Mouse (Mus musculus) E14TG2a.4 (cell line): ENCODE results near the gene Mad1l1.

ENCODE experiments used
- H3K27me3 ChIP-seq: 2 replicates; pipeline ENCODE4 v1.6.1; 2014; ENCODE audit warnings: low read length, control low read depth; ENCODE audit not compliant: insufficient read depth
- H3K36me3 ChIP-seq: 2 replicates; pipeline ENCODE4 v1.6.1; 2014; ENCODE audit warnings: low read length, control low read depth; ENCODE audit not compliant: insufficient read depth
- H3K4me1 ChIP-seq: replicated peaks from 2 replicates; pipeline ENCODE4 v1.6.1; 2014; ENCODE audit warnings: low read depth, low read length, control low read depth
- H3K4me3 ChIP-seq: replicated peaks from 2 replicates; pipeline ENCODE4 v1.5.1; 2014; ENCODE audit warnings: mild to moderate bottlenecking, low read length
- H3K9me3 ChIP-seq: 2 replicates; pipeline ENCODE4 v1.6.1; 2014; ENCODE audit warnings: low read length, control low read depth
- CTCF ChIP-seq: conservative IDR thresholded peaks from 2 replicates; pipeline ENCODE4 v1.5.1; 2014; ENCODE audit warnings: low read length
- NANOG ChIP-seq: IDR thresholded peaks from 2 replicates; pipeline ENCODE4 v1.6.1; 2014; ENCODE audit warnings: borderline replicate concordance, low read length, mixed read lengths
- POU5F1 ChIP-seq: IDR thresholded peaks from 2 replicates; pipeline ENCODE4 v1.6.1; 2014; ENCODE audit warnings: low read length, borderline replicate concordance

The Mad1l1 gene

DNA sequence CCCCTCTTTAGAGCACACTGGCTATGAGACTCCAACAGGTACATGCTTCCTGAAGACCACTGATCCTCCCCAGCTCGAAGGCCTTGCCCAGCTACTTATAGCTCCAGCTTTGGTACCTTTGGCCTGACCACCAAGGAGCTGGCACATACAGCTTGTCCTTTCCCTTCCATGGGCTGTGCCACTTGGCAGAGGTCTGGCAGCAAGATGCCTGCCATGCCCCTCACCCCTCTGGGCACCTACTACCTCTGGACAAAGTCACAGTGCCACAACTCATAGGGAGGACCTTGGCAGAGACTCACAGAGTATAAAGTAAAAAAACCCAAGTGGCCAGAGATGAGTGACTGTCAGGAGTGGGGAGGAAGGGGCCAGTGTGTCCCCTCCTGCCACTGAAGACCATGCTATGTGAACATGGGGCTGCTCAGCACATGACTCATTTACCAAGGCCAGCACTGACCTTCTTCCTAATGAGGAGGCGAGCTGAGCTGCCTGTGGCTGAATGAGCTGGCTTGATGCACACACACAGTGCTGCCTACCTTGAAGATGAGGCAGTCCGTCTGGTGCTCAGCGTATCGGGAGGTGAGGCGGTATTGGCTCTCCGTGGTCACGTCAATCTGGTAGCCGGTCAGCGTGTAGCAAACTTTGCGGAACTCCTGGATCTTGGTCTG is 255.9 kb downstream of the Mad1l1 start:
- Histone ChIP-seq H3K27me3 (no peaks in the 10 kb centered on the region), H3K4me3 (no peak overlapping the region), H3K9me3 (no peaks in the 10 kb centered on the region), H3K36me3 (peaks cover 49% of the 10 kb centered on the region), H3K4me1 (peaks cover 43% of the 10 kb centered on the region)
- TF ChIP-seq POU5F1 (no peak), NANOG (no peak), CTCF (no peak)

DNA sequence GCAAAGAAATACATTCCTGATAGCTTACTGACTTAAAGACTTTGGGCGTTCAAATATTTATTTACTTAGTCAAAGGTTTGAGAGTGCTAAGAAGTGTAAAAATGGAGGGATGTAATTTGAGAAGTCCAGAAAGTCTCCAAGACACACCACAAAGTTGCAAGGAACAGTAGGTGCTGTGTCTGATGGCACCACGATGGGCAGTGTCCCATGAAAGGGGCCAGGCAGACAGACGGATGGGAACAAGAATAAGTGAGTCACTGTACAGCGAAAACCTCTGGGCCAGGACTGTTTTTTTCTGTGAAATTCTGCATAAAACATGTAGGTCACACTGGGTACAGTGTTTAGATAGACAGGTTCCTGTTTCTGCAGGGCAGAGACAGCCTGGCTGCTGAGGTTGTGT is 256.8 kb downstream of the Mad1l1 start:
- Histone ChIP-seq H3K36me3 (peaks cover 50% of the 10 kb centered on the region), H3K4me3 (no peak overlapping the region), H3K27me3 (no peaks in the 10 kb centered on the region), H3K4me1 (peaks cover 40% of the 10 kb centered on the region), H3K9me3 (no peaks in the 10 kb centered on the region)
- TF ChIP-seq NANOG (no peak), POU5F1 (no peak), CTCF (no peak)

DNA sequence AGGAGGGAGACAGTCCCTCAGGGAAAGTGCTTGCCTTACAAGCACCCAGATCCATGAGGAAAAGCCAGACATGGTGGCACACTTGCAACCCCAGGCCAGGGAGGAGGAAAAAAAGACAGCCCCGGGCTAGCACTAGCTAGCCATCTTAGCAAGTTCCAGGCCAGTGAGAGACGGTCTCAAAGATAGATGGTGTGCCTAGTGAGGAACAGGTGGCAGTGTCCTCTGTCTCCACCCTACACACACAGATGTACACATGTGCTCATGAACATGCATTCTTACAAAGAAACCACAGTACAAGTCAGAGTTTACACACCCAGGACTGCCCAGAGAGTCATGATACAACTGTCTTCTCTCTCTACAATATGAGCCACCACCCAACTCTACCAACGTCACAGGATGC is 258.5 kb downstream of the Mad1l1 start:
- Histone ChIP-seq H3K36me3 (peaks cover 45% of the 10 kb centered on the region), H3K4me1 (peaks cover 23% of the 10 kb centered on the region), H3K27me3 (no peaks in the 10 kb centered on the region), H3K4me3 (no peak overlapping the region), H3K9me3 (no peaks in the 10 kb centered on the region)
- TF ChIP-seq NANOG (no peak), POU5F1 (no peak), CTCF (no peak)

DNA sequence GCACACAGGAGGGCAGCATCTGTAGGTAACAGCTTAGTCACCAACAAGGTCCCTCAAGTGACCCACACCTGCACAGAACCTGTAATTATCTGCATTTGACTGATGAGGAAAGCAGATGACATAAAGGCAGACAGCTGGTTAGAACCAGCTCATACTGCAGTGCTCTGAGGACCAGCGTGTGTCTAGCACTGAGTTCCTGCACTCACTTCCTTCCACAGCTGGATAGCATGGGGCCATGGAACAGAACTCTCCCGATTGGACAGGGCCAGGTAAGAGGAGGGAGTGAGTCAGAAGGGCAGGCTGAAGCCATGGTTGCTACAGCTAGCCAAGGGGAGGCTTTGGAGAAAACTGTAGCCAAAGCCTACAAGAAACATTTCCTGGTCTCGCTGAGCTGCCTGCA is 259.0 kb downstream of the Mad1l1 start:
- TF ChIP-seq NANOG, result no peak
- no peak for TF ChIP-seq CTCF
- Histone ChIP-seq H3K4me1 (peaks cover 17% of the 10 kb centered on the region), H3K4me3 (no peak overlapping the region), H3K27me3 (no peaks in the 10 kb centered on the region), H3K9me3 (no peaks in the 10 kb centered on the region), H3K36me3 (peaks cover 45% of the 10 kb centered on the region)

DNA sequence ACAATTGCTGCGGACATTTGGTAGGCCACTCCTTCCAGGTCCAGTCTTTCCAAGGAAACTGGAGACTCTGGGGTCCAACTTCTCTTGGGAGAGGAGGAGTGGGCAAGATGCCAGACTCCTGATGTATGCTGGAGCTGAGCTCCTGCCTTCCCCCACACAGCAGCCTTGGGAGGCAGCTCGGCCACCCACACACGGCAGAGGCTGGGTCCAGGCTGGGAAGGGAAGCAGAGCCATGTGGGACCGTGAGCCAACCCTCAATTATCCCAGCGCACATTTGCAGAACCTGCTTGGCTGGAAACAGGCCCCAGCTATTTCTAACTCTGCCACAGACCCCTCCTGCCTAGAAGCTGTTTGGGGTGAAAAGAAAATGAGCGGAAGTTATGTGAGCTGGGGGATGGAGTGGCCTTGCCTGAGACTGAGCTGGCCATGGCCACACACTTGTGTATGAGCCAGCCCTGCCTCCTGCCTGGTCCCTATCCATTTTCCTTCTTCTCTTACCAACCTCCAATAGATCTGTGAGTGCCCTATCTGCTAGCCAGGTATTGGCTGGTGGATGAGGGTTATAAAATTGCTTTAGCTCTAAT is 260.0 kb downstream of the Mad1l1 start:
- peaks cover 45% of the 10 kb centered on the region for H3K36me3 ChIP-seq
- H3K27me3 ChIP-seq, result no peaks in the 10 kb centered on the region
- H3K4me3 ChIP-seq, result no peak overlapping the region
- no peaks in the 10 kb centered on the region for H3K9me3 ChIP-seq
- peaks cover 9% of the 10 kb centered on the region for H3K4me1 ChIP-seq
- no peak for TF ChIP-seq NANOG
- TF ChIP-seq POU5F1, result no peak
- TF ChIP-seq CTCF, result no peak

DNA sequence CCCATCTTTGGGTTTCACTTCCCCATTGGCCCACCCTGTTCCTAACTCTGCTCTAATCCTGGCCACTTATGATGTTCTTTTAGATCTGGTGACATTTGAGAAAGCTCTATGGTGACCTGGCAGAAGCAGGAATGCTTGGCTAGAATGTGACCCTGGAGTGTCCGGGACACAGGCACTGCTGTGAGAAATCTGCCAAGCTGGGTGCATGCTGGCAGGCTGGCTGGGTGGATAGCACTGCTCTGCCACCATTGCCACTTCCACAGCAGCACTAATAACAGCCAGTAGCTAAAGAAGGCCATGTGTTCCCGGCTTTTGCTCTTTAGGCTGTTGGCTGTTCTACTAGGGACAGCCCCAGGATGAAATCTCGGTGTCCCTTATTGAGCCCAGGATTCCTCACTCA is 265.1 kb downstream of the Mad1l1 start:
- Histone ChIP-seq H3K4me1 (peaks cover 19% of the 10 kb centered on the region), H3K9me3 (no peaks in the 10 kb centered on the region), H3K4me3 (no peak overlapping the region), H3K27me3 (no peaks in the 10 kb centered on the region), H3K36me3 (peaks cover 12% of the 10 kb centered on the region; the same call in 1 of the 2 replicates)
- TF ChIP-seq NANOG, result no peak
- no peak for TF ChIP-seq CTCF
- no peak for TF ChIP-seq POU5F1

DNA sequence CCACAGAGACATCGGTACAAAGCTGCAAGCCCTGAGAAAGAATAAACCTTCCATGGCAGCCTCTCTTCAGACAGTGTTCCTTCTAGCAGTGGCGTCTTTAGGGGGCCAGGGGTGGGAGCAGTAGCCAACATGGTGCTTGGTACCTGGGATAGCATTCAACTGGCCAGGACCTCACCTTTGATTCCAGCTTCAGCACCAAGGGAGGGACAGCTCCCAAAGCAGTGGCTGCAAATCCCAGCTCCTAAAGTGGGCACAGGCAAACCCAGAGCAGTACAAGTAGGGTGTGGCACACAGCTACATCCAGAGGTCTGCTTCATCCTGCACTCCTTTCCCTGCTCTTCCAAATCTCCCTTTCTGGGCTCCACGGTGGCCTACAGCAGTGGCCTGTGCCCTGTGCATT is 265.9 kb downstream of the Mad1l1 start:
- Histone ChIP-seq H3K4me1 (peaks cover 24% of the 10 kb centered on the region), H3K4me3 (no peak overlapping the region), H3K27me3 (no peaks in the 10 kb centered on the region), H3K36me3 (peaks cover 10% of the 10 kb centered on the region; the same call in 1 of the 2 replicates), H3K9me3 (no peaks in the 10 kb centered on the region)
- no peak for TF ChIP-seq CTCF
- TF ChIP-seq NANOG, result no peak
- TF ChIP-seq POU5F1, result no peak

DNA sequence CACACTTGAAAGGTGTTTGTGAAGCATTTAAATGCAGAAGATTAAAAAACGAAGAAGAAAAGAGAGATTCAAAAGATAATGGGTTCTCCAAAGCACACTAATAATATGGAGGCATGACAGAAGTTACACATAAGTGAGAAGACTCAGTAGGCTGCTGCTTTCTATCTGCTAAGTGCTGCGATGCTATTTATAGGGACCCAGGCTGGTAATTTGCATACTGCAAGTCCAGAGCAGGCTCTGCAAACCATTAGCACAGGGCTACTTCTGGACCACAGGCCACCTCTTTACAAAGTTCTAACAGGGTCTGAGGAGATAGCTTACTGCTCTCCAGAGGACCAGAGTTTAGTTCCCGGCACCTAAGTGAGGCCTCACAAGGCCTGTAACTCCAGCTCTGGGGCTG is 267.7 kb downstream of the Mad1l1 start:
- no peak for TF ChIP-seq NANOG
- no peak for TF ChIP-seq POU5F1
- no peak for TF ChIP-seq CTCF
- Histone ChIP-seq H3K4me3 (no peak overlapping the region), H3K9me3 (no peaks in the 10 kb centered on the region), H3K4me1 (peaks cover 24% of the 10 kb centered on the region), H3K27me3 (no peaks in the 10 kb centered on the region), H3K36me3 (peaks cover 7% of the 10 kb centered on the region; the same call in 1 of the 2 replicates)
